Mouse (Mus musculus) ES-Bruce4 (cell line): ENCODE data around the gene Thap2.

Experiments
- CTCF ChIP-seq: IDR thresholded peaks from one replicate; pipeline ENCODE4 v1.8.1; 2011; ENCODE audit warnings: low read depth, low read length
- EP300 ChIP-seq: IDR thresholded peaks from 2 replicates; pipeline ENCODE4 v1.6.1; 2011; ENCODE audit warnings: low read depth, low read length; ENCODE audit not compliant: insufficient read depth
- POLR2A ChIP-seq: IDR thresholded peaks from one replicate; pipeline ENCODE4 v1.8.1; 2011; ENCODE audit warnings: low read length; ENCODE audit not compliant: insufficient read depth

DNA sequence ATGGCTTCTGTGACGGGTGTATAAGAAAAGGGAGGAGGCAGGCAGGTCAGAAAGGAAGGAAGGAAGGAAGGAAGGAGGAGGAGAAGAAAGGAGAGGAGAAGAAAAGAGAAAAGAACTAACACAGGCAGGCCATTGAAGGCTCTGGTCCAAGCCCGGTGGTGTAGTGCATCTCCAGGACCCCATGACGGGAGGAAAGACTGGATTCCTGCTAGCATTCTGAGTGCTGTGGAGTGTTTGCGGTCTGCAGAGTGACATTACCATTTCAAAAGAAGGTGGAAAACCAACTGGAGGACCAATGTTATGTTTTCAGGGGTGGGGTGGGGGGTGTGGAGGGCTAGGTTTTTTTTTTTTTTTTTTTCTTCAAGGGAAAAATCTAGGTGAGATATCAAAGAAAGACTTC lies 37.7 kb upstream of the Thap2 start:
- no peak for TF ChIP-seq CTCF
- TF ChIP-seq POLR2A = no peak
- no peak for TF ChIP-seq EP300
